Mouse (Mus musculus): ENCODE measurements around the gene Maml3.

The Maml3 gene

DNA sequence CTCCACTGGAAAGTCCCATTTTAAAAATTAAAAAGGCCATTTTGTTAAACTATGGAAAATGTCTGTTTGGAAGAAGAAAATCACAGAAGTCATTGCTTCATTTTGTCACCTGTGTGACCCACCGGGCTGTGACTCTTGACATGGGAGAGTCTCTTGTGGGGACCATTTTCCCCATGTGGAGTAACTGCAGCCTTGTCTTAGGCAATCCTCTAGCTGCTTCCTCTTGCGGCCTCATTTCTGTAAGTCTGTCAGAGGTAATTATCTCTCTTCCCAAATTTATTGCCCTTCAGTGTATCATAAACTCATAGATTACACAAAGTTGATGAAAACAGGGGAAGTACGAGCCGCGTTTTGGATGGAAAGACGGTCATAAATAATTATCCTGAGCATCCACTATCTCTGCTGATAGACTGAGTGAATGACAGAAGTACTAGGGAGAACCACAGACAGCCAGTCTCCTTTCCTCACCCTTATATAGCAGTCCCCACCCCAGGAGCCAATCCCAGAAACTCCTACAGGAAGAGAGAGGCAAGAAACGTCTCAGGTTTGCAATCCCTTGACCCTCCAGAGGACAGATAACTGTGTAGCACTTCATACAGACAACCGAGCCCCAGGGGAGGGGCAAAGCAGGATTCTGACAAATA, 14.5 kb downstream of the Maml3 start:
- DNase-seq (ENCODE audit: low spot score): no peak

DNA sequence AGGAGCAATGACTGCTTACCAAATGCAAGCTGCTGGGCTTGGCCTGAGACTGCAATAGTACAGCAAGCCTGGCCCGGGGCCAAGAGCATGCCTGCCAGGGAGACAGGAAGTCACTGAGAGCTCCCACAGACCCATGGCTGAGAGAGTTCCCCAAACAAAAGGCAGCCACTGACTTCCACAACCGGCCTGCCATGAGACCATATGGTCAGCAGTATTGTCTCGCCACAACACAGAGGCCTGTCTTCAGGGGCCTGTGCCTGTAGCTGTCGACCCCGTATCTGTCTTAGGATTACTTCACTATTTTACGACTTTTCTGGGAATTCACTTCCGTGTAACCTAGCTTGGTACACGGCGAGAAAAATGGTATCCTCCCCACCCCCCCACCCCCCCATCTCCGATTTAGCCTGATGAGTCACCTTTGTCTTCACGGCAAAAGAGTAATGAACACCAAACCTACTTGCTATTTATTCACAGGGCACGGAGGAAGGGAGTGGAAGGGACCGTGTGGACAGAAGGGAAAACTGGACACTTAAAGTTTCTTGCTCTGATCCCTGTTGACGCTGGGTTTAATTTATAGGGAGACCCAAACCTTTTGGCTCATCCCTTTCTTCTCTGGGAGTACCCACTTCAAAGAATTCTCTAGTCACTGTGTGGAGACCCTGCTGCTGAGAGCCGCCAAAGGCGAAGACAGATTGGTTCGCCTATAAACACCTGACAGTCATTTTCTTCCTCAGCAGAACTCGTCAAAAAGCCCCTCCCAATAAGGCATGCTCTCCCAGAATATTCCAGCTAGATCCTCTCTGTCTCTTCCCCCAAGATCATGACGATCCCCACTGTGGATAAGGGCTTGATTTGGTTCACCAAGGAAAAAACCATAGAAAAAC, 16.2 kb downstream of the Maml3 start:
- peak; percentile 80 for DNase-seq (ENCODE audit: low spot score)

DNA sequence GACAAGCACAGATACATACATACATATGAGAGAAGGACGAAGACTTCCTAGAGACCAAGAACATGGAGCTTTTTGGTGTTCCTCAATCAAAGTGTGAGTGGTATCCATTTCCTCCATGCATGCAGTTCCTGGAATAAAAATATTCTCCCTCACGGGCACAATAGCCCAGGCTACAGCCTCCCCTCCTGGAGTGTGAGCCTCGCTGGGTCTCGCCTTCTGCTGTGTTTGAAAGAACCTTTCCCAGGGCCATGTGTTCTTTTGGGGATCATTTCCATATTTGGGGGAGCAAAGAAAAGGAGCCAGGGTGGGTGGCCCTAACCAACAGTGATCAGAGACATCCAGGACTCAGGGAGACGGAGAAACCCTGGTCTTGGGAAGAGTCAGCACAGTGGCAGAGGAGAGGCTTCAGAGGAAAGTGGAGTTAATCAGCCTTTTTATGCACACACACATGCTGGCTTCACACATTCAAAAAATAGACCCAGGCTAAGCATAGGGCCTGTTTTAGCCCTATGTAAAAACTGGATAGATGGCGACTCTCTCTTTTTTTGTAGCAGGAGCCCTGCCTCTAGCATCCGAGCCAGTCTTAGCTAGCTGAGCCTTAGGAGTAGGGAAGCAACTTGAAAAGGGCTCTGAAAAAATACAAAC, 17.1 kb downstream of the Maml3 start:
- no peak for DNase-seq (ENCODE audit: low spot score)

DNA sequence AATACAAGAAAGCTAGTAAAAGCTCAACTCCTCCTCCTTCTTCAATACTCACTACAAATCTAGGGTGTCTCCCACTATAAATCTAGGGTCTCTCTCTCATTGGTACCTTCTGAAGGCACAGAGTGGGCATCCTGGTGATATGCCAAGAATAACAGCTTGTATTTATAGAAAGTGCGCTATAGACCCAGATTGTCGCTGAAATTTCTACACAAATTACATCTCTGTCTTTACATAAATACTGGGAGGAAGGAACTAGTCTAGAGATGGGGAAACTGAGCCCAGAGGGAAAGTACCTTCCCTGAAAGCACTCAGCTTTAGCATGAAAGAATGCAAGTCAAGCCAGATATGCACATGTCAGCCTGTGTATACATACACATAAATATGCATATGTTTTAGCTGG, 26.1 kb downstream of the Maml3 start:
- DNase-seq (ENCODE audit: low spot score): no peak

DNA sequence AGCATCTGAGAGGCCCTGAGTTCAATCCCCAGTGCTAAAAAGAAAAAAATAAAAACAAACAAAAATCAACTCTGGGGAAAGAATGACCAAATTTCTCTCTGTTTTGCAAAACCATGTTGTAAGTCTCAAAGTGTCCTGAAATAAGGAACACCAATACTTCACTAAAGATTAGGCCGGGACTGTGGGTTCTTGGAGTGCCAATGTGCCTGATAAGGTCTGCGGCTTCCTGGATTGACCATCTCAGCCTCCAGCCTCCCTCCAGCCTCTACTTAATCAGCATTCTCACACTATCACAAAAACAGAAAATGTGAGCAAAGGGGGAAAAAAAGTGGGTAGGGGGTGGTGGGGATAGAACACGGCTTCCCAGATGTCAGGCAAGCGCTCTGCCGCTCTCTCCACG, 30.9 kb downstream of the Maml3 start:
- DNase-seq (ENCODE audit: low spot score): no peak

- DNase-seq (ENCODE audit: low spot score): no peak
Observed at GRCm38 (mm10) chr3:52071996-52072395, 32.9 kb downstream of the Maml3 start.

GRCm38 (mm10) chr3:52070163-52070478, 34.8 kb downstream of the Maml3 start:
- no peak for DNase-seq (ENCODE audit: low spot score)

DNA sequence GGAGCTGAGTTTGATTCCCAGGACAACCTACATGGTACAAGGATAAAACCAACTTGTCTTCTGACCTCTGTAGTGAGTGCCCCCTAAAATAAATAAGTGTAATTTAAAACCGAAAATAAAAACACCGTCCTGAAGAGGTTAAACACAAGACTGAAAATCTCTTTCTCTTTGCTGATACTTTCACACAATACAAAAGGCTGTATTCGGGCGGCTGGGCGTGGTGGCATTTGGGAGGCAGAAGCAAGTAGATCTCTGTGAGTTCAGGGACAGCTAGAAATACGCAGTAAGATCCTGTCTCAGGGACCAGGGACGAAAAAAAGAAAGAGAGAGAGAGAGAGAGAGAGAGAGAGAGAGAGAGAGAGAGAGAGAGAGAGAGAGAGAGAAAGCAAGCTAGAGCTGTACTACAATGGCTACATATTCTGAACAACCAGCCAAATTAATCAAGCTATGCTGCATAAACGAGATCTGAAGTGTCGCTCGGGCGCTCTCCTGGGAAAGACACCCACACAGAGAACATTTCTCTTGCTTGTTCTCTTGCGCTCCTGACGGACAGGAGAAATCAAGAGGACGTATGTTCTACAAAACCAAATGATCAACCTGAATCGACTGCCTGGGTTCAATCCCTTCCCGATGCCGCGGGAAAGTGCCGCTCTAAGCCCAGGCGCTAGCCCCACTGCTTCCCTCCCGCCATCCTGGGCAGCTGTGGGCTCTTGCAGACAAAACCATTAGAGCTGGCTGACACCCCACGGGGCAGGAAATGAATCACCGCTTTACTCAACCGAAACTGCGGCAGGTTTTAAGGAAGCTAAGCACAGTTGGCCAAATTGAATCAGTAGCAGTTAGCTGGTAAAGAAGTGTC, 35.3 kb downstream of the Maml3 start:
- peak; percentile 18 for DNase-seq (ENCODE audit: low spot score)

DNA sequence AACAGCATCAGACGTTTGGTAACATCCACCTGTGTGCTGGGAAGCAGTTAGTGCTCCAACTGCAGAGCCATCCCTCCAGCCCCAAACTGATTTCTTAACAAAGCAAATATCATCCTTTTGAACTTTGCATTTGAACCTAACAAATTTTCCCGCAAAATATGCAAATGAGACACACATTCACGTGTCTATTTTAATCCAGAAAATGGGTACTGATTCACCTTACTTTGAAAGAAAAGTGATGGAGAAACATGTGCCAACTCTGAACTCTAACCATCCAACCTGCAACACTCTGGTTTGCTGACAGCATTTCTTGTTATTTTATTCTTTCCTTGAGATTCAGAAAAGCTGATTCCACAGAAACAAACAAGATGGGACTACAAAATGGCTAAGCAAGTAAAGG, 36.0 kb downstream of the Maml3 start:
- no peak for DNase-seq (ENCODE audit: low spot score)

- DNase-seq (ENCODE audit: low spot score): no peak
Observed at GRCm38 (mm10) chr3:52067181-52067580, 37.7 kb downstream of the Maml3 start.

- no peak for DNase-seq (ENCODE audit: low spot score)
Observed at GRCm38 (mm10) chr3:52066142-52066541, 38.7 kb downstream of the Maml3 start.

GRCm38 (mm10) chr3:52063261-52063655, 41.6 kb downstream of the Maml3 start:
- no peak for DNase-seq (ENCODE audit: low spot score)

GRCm38 (mm10) chr3:52062389-52063260, 42.3 kb downstream of the Maml3 start:
- no peak for DNase-seq (ENCODE audit: low spot score)

DNA sequence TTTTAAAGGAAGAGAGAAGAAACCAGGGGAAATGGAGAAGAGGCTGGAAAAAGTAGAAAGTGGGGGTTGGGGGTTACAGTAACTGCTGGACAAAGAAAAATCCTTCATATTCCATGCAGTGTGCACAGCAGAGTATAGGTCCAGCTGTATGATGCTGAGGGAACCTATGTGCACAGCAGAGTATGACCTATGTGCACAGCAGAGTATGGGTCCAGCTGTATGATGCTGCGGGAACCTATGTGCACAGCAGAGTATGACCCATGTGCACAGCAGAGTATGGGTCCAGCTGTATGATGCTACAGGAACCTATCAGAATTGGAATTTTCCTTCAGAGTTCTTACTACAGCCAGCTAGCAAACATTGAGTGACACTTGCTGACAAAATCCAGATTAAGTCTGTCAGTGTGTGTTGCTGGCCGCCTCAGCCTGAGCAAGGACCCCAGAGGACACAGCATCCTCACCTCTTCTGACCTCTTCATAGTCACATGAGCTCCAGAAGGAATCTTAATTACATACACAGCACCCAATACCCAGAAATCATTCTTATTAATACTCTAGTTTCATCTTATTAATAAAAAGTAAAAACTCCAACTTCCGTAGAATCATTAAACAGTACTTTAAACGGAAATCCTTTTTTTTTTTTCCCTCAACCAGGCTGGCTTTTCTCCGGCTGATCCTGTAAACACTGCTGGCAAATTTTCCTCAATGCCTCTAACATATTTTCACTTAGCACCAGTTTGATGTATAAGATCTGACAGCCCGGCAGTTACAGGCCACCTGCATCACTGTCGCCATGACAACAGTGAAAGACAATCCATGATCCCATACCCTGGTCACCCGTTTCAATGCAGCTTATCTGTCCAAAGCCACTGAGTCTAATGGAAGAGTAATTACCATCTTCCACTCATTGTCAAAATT, 43.1 kb downstream of the Maml3 start:
- DNase-seq (ENCODE audit: low spot score): no peak

DNA sequence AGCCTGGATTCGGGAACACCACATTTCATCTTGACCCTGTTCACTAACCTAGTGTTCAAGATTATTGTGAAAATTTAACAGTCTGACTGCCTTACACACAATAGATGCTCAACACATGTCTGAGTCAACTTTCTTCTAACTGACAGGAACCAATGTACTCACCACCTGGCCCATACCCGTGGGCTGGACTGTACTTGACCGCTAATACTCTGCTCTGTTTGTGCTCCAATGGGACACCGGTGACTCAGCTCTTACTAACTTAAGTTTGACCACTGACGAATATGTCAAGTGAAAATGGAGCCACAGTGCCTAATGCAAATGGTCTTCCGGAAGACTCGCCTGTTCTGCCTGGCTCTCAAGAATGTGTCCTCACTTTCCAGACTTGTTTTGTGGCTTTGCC, 44.0 kb downstream of the Maml3 start:
- no peak for DNase-seq (ENCODE audit: low spot score)

DNA sequence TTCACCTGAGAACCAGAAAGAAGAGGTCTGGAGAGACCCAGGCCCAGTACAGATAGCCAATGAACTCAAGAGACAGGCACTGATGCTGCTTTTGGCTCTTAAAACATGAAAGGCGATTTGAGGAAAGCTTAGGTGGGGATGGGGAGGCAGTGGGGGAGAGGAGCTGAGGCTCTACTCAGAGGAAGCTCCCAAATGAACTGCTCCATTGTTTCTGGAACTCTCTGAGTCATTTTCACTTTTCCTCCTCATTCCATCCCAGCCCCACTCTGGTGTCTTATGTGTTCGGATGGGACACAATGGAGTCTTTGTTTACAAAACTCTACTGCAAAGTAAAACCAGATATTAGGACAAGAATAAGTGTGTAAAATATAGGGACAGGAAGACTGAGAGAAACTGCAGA, 53.1 kb downstream of the Maml3 start:
- no peak for DNase-seq (ENCODE audit: low spot score)

- no peak for DNase-seq (ENCODE audit: low spot score)
Observed at GRCm38 (mm10) chr3:52048082-52048481, 56.8 kb downstream of the Maml3 start.

DNA sequence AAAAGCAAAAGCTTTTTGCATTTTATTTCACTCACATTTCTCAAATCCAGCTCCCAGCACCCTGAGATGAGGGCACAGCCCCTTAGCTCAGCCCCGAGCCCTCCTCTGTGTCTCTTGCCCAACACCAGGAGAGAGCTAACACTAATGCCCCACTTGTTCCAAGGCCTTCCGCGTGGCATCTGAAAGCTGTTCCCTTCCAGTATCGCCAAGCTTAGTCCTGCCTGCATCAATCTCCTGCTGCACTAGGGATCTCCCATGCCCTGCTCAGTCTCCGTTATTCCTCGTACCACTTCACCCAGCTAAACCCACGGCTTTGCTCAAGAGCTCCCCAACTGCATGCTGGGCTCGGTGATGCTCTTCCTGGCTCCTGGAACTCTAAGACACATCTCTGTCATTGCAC, 57.3 kb downstream of the Maml3 start:
- no peak for DNase-seq (ENCODE audit: low spot score)

GRCm38 (mm10) chr3:52046895-52047372, 57.9 kb downstream of the Maml3 start:
- peak; percentile 67 for DNase-seq (ENCODE audit: low spot score)

All from ovary, postnatal 10 days (tissue).